8 mouse cellular contexts compared by ENCODE assay signal in the genomic region with DNA sequence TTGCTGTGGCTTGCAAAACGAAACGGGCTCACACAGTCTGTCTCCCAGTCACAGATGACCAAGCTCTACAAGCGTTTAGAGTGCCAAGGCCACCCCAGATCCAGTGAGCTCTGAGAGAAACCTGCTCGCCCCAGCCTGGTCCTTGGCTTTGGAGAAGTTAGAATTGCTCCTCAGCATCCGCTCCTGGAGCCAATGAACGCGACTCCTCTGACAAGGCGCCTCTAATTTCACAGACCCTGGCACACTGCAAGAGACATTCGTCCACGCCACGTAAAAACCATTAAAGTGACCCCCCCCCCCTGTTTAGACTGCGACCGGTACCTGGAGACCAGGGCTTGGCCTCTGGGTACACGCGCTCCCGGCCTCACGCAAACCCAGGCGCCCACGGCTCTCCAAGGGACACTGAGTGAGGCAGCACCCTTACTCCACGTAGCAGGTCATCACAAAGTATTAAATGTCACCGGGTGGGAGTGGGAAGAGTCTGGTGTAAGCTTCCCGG. TPM values are rescaled to one million over a fixed set of nuclear protein-coding genes. Genes with fewer than 3 reads are reported as not detected.
DNase-seq lines count a peak whose midpoint lies in the region; ATAC-seq and TF ChIP-seq lines count a peak whose summit lies in the region.

No protein-coding gene starts in this region.

- peaks cover 6% of the 10 kb centered on the region; the same call in 1 of the 2 replicates for H3K4me1 ChIP-seq in kidney, postnatal 0 days (replicated peaks; ENCODE audit: insufficient read depth, low read length)
- peaks cover 3% of the 10 kb centered on the region; the same call in 1 of the 2 replicates for H3K4me1 ChIP-seq in forebrain, embryonic 11.5 days (replicated peaks; ENCODE audit: control insufficient read depth, insufficient read depth, low read length)
- peaks cover 13% of the 10 kb centered on the region; the same call in 1 of the 2 replicates for H3K4me1 ChIP-seq in hindbrain, postnatal 0 days (ENCODE audit: insufficient read depth, low read length)
- H3K4me1 ChIP-seq in midbrain, embryonic 15.5 days = peaks cover 28% of the 10 kb centered on the region

- peak; percentile 60 for DNase-seq in kidney, postnatal 0 days (ENCODE audit: low spot score)
- DNase-seq in kidney, postnatal 25 days = no peak
- DNase-seq in ZHBTc4 (ENCODE audit: low read depth, low spot score) = peak; percentile 66
- DNase-seq in forebrain, embryonic 11.5 days (ENCODE audit: low spot score) = no peak
- DNase-seq in hindbrain, postnatal 0 days (ENCODE audit: low spot score) = peak; percentile 20
- no peak for DNase-seq in adrenal gland, postnatal 36 days

- H3K36me3 ChIP-seq in kidney, postnatal 0 days (ENCODE audit: insufficient read depth, low read length) = no peaks in the 10 kb centered on the region
- H3K36me3 ChIP-seq in forebrain, embryonic 11.5 days (ENCODE audit: control insufficient read depth, insufficient read depth, low read length) = no peaks in the 10 kb centered on the region
- H3K36me3 ChIP-seq in hindbrain, postnatal 0 days (ENCODE audit: insufficient read depth, low read length) = no peaks in the 10 kb centered on the region
- H3K36me3 ChIP-seq in midbrain, embryonic 15.5 days (replicated peaks) = no peaks in the 10 kb centered on the region

- H3K9me3 ChIP-seq in kidney, postnatal 0 days (replicated peaks; ENCODE audit: low read length) = no peaks in the 10 kb centered on the region; the same call in 1 of the 2 replicates
- no peaks in the 10 kb centered on the region for H3K9me3 ChIP-seq in forebrain, embryonic 11.5 days (ENCODE audit: control insufficient read depth, low read length)
- H3K9me3 ChIP-seq in hindbrain, postnatal 0 days (ENCODE audit: low read length) = no peaks in the 10 kb centered on the region
- H3K9me3 ChIP-seq in midbrain, embryonic 15.5 days = no peaks in the 10 kb centered on the region

- peak overlapping the region; percentile 66 for H3K9ac ChIP-seq in kidney, postnatal 0 days (ENCODE audit: low read depth, low read length)
- H3K9ac ChIP-seq in forebrain, embryonic 11.5 days (ENCODE audit: low read length) = peak overlapping the region; percentile 77
- peak overlapping the region; percentile 53; the same call in 1 of the 2 replicates for H3K9ac ChIP-seq in hindbrain, postnatal 0 days (replicated peaks; ENCODE audit: low read length)
- no peak overlapping the region for H3K9ac ChIP-seq in midbrain, embryonic 15.5 days

- no peak for TF ChIP-seq CTCF in kidney, postnatal 0 days (IDR thresholded peaks at IDR 0.05; ENCODE audit: low read depth)
- no peak for TF ChIP-seq CTCF in hindbrain, postnatal 0 days (IDR thresholded peaks at IDR 0.05; ENCODE audit: low read depth)

- ATAC-seq in kidney, postnatal 0 days (replicated peaks; ENCODE audit: low FRiP score, low read depth) = peak; percentile 55
- ATAC-seq in forebrain, embryonic 11.5 days (replicated peaks; ENCODE audit: low FRiP score) = peak; percentile 35
- ATAC-seq in hindbrain, postnatal 0 days = peak; percentile 50; the same call in 1 of the 2 replicates
- peak; percentile 28; the same call in 1 of the 2 replicates for ATAC-seq in midbrain, embryonic 15.5 days (replicated peaks)
- no peak for ATAC-seq in CD4-positive, CD25-positive, alpha-beta regulatory T cell, adult 4 months

- H3K4me3 ChIP-seq in kidney, postnatal 0 days (replicated peaks; ENCODE audit: low read depth, low read length) = peak overlapping the region; percentile 63
- peak overlapping the region; percentile 49 for H3K4me3 ChIP-seq in forebrain, embryonic 11.5 days (ENCODE audit: low read depth, low read length)
- H3K4me3 ChIP-seq in hindbrain, postnatal 0 days (ENCODE audit: low read length) = peak overlapping the region; percentile 67
- H3K4me3 ChIP-seq in midbrain, embryonic 15.5 days = peak overlapping the region; percentile 58

- under 1% methylated on average over 22 of the region's 22 CpGs for WGBS in kidney, postnatal 0 days
- WGBS in forebrain, embryonic 11.5 days = under 1% methylated on average over 22 of the region's 22 CpGs
- 2% methylated on average over 22 of the region's 22 CpGs for WGBS in hindbrain, postnatal 0 days
- under 1% methylated on average over 22 of the region's 22 CpGs for WGBS in midbrain, embryonic 15.5 days

- no peaks in the 10 kb centered on the region for H3K27me3 ChIP-seq in kidney, postnatal 0 days (ENCODE audit: insufficient read depth, low read length)
- H3K27me3 ChIP-seq in forebrain, embryonic 11.5 days (ENCODE audit: control insufficient read depth, insufficient read depth, low read length) = peaks cover 2% of the 10 kb centered on the region
- H3K27me3 ChIP-seq in hindbrain, postnatal 0 days (ENCODE audit: insufficient read depth, low read length) = peaks cover 16% of the 10 kb centered on the region; the same call in 1 of the 2 replicates
- peaks cover 16% of the 10 kb centered on the region for H3K27me3 ChIP-seq in midbrain, embryonic 15.5 days (replicated peaks)

- H3K27ac ChIP-seq in kidney, postnatal 0 days = peak overlapping the region; percentile 77; the same call in 1 of the 2 replicates
- no peak overlapping the region for H3K27ac ChIP-seq in forebrain, embryonic 11.5 days (ENCODE audit: low read depth, low read length)
- H3K27ac ChIP-seq in hindbrain, postnatal 0 days = no peak overlapping the region
- no peak overlapping the region for H3K27ac ChIP-seq in midbrain, embryonic 15.5 days

- peak overlapping the region; percentile 69 for H3K4me2 ChIP-seq in kidney, postnatal 0 days (ENCODE audit: low read length)
- H3K4me2 ChIP-seq in forebrain, embryonic 11.5 days (ENCODE audit: low read depth, low read length, severe bottlenecking) = peak overlapping the region; percentile 94
- peak overlapping the region; percentile 96 for H3K4me2 ChIP-seq in hindbrain, postnatal 0 days (ENCODE audit: low read depth, low read length)
- H3K4me2 ChIP-seq in midbrain, embryonic 15.5 days = peak overlapping the region; percentile 98

RNA-seq across cellular contexts. Expression of gene Eya4, which starts 1.6 kb away (rescaled TPM):
- polyA plus RNA-seq in kidney, postnatal 0 days (2015; fragmentation: Nextera tagmentation; extraction: Ambion mirVana) = 4.8 and 5.1 TPM in 2 replicates
- polyA plus RNA-seq in forebrain, embryonic 11.5 days (2014; fragmentation: Nextera tagmentation; extraction: Ambion mirVana) = 5.6 and 6.1 TPM in 2 replicates
- total RNA-seq in hindbrain, postnatal 0 days (2014; rRNA removed) = 1.4 and 2.1 TPM in 2 replicates
- 0.60 and 0.92 TPM in 2 replicates for polyA plus RNA-seq in hindbrain, postnatal 0 days (2015; fragmentation: Nextera tagmentation; extraction: Ambion mirVana)
- 0.49 and 0.68 TPM in 2 replicates for polyA plus RNA-seq in midbrain, embryonic 15.5 days (2015; fragmentation: Nextera tagmentation; extraction: Ambion mirVana)
- under 1 TPM in 1 of 2 experiments, not detected in 1; 0.16 TPM for polyA plus RNA-seq in CD4-positive, CD25-positive, alpha-beta regulatory T cell, adult 4 months (2017; shearing (Covaris generic))
- total RNA-seq in adrenal gland, postnatal 36 days (2021) = 1 to 10 TPM in 1 of 2 experiments, under 1 TPM in 1; 0.72 to 1.2 TPM

Comparison
In these comparisons a context has a peak if more than half of its experiments do, and no peak if none do; other contexts are left out.
1. DNase-seq: peak in kidney, postnatal 0 days (single experiment), ZHBTc4 (single experiment) and hindbrain, postnatal 0 days (single experiment); none in kidney, postnatal 25 days (0 of 2), forebrain, embryonic 11.5 days (single experiment) and adrenal gland, postnatal 36 days (0 of 2).
2. Peak in every context shown above with its lines, with median percentiles within 50 percentile points of each other: H3K4me2 ChIP-seq and H3K4me3 ChIP-seq.